12 mouse cellular contexts compared by ENCODE assay signal in genomic region chr2:159062266-159062665, GRCm38 (mm10).
A peak's percentile ranks its signal among the peaks of the same experiment; 100 is the strongest.
DNase-seq lines count a peak whose midpoint lies in the region; ATAC-seq lines count a peak whose summit lies in the region.
"Had no signal": no experiment of that assay in that cellular context is flagged by ENCODE, and none has a peak within 500 bp of the region (broad histone marks: within the 10 kb centered on the region; RNA-seq: fewer than 3 reads in every experiment).

No protein-coding gene starts in this region.

- H3K4me1 ChIP-seq in kidney, embryonic 16.5 days (ENCODE audit: insufficient read depth, low read length) = no peaks in the 10 kb centered on the region
- no peaks in the 10 kb centered on the region for H3K4me1 ChIP-seq in hindbrain, embryonic 14.5 days (replicated peaks; ENCODE audit: control insufficient read depth, insufficient read depth, low read length)
- H3K4me1 ChIP-seq: intestine, embryonic 15.5 days; liver, embryonic 15.5 days had no signal

- H3K9ac ChIP-seq in kidney, embryonic 16.5 days (replicated peaks; ENCODE audit: low read length) = no peak overlapping the region
- H3K9ac ChIP-seq in hindbrain, embryonic 14.5 days = no peak overlapping the region
- H3K9ac ChIP-seq: intestine, embryonic 15.5 days; liver, embryonic 15.5 days; neural tube, embryonic 13.5 days had no signal

- H3K27ac ChIP-seq in kidney, embryonic 16.5 days (ENCODE audit: low read length) = 0 out of 2 replicates have a peak overlapping the region, but pooled peaks have one; percentile 4
- H3K27ac ChIP-seq in hindbrain, embryonic 14.5 days = no peak overlapping the region
- H3K27ac ChIP-seq: intestine, embryonic 15.5 days; liver, embryonic 15.5 days; neural tube, embryonic 13.5 days had no signal

- no peaks in the 10 kb centered on the region for H3K27me3 ChIP-seq in kidney, embryonic 16.5 days (ENCODE audit: insufficient read depth, low read length)
- H3K27me3 ChIP-seq in hindbrain, embryonic 14.5 days (ENCODE audit: control insufficient read depth, insufficient read depth, low read length) = peaks cover 68% of the 10 kb centered on the region
- H3K27me3 ChIP-seq: intestine, embryonic 15.5 days; liver, embryonic 15.5 days had no signal

- H3K4me3 ChIP-seq in kidney, embryonic 16.5 days (ENCODE audit: low read length) = no peak overlapping the region
- H3K4me3 ChIP-seq in hindbrain, embryonic 14.5 days (replicated peaks; ENCODE audit: low read length) = no peak overlapping the region
- H3K4me3 ChIP-seq: intestine, embryonic 15.5 days; liver, embryonic 15.5 days; neural tube, embryonic 13.5 days had no signal

- no peak for ATAC-seq in kidney, embryonic 16.5 days (ENCODE audit: low FRiP score, low TSS enrichment)
- no peak for ATAC-seq in hindbrain, embryonic 14.5 days (ENCODE audit: low FRiP score)
- ATAC-seq: intestine, embryonic 15.5 days had no signal

- H3K9me3 ChIP-seq in kidney, embryonic 16.5 days (ENCODE audit: low read length) = no peaks in the 10 kb centered on the region
- no peaks in the 10 kb centered on the region for H3K9me3 ChIP-seq in hindbrain, embryonic 14.5 days (ENCODE audit: control insufficient read depth, low read length)
- H3K9me3 ChIP-seq: intestine, embryonic 15.5 days; liver, embryonic 15.5 days; neural tube, embryonic 13.5 days had no signal

- H3K4me2 ChIP-seq in kidney, embryonic 16.5 days (replicated peaks; ENCODE audit: low read depth, low read length) = no peak overlapping the region
- no peak overlapping the region for H3K4me2 ChIP-seq in hindbrain, embryonic 14.5 days (replicated peaks)
- H3K4me2 ChIP-seq: intestine, embryonic 15.5 days; liver, embryonic 15.5 days; neural tube, embryonic 13.5 days had no signal

- 84% methylated on average over 2 of the region's 2 CpGs for WGBS in kidney, embryonic 16.5 days
- 87% methylated on average over 2 of the region's 2 CpGs for WGBS in hindbrain, embryonic 14.5 days

- H3K36me3 ChIP-seq in kidney, embryonic 16.5 days (ENCODE audit: insufficient read depth, low read length) = no peaks in the 10 kb centered on the region
- no peaks in the 10 kb centered on the region for H3K36me3 ChIP-seq in hindbrain, embryonic 14.5 days (replicated peaks; ENCODE audit: control insufficient read depth, insufficient read depth)
- H3K36me3 ChIP-seq: intestine, embryonic 15.5 days; liver, embryonic 15.5 days; neural tube, embryonic 13.5 days had no signal

- no peak for DNase-seq in kidney, adult 18-20 months
- DNase-seq in Muller cell, postnatal 12 days (ENCODE audit: inconsistent ontology term) = peak; percentile 40
- peak; percentile 45 for DNase-seq in adrenal gland, postnatal 25 days
- DNase-seq in layer of hippocampus, adult 9-11 months = peak; percentile 22
- no peak for DNase-seq in hindbrain, embryonic 14.5 days (ENCODE audit: low spot score)
- DNase-seq in embryo, embryonic 10 days (ENCODE audit: low spot score) = no peak
- DNase-seq in embryo, embryonic 10.5 days (ENCODE audit: low spot score) = no peak
- DNase-seq: cerebellum, adult 18-20 months had no signal

Comparison
In these comparisons a context has a peak if more than half of its experiments do, and no peak if none do; other contexts are left out.
1. DNase-seq: peak in Muller cell, postnatal 12 days (single experiment), adrenal gland, postnatal 25 days (single experiment) and layer of hippocampus, adult 9-11 months (single experiment); none in kidney, adult 18-20 months (single experiment), hindbrain, embryonic 14.5 days (single experiment), embryo, embryonic 10 days (single experiment) and embryo, embryonic 10.5 days (single experiment).